Mouse (Mus musculus) A20 (cell line): ENCODE results near the gene Gm20916.
"Not testable (repeated sequence)": the region's sequence is repeated elsewhere in the genome, so short reads cannot be mapped to it uniquely, and the experiment has no call there.

Experiments
- DNase-seq: peaks from one replicate; pipeline ENCODE4 v3.0.0-alpha.2; 2011; ENCODE audit warnings: low read depth, low spot score

Gm20916 gene

GRCm38 (mm10) chrY:79319265-79319664, at the start of gene Gm20916:
Gene Gm20916 (plus strand): TSS chrY:79319565.
- not testable (repeated sequence) for DNase-seq
